Mouse (Mus musculus): ENCODE data around the gene Tnrc6b.
A peak's percentile ranks its signal among the peaks of the same experiment; 100 is the strongest.

Gene Tnrc6b

DNA sequence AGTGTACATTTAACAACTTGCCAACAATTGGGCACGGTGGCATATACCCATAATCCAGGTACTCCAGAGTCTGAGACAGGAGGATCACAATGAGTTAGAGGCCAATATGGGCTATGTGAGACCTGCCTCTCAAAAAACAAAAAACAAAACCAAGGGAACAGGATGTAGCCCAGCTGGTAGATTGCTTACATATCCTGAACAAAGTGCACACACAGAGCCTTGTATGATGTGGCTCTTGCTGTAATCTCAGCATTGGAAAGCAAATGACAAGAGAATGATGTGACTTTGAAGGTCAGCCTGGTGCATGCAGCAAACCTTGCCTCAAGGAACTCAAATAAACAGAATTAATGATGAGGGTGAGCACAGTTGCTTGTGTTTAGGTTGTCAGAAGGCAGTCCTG lies 30.7 kb downstream of the Tnrc6b start:
- DNase-seq = no peak

DNA sequence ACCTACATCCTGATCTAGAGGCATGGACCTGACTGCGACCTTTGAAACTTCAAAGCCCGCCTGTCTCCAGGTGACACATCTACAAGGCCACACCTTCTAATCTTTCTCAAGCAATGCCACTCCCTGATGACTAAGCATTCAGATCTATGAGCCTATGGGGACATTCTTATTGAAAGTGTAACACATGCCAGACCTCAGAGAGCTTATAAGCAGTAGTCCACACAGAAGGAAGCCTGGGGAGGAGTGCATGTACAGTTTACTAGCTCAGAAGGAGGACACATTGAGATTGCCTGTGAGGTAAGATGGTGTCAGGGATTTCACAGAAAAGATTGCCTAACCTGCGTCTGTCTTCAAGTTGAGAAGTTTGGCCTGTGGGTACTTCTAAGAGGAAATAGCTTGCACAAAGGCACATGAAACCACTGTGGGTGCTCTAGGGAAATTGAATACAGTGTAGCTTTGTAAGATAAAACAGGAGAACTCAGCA lies 31.9 kb downstream of the Tnrc6b start:
- DNase-seq = no peak

DNA sequence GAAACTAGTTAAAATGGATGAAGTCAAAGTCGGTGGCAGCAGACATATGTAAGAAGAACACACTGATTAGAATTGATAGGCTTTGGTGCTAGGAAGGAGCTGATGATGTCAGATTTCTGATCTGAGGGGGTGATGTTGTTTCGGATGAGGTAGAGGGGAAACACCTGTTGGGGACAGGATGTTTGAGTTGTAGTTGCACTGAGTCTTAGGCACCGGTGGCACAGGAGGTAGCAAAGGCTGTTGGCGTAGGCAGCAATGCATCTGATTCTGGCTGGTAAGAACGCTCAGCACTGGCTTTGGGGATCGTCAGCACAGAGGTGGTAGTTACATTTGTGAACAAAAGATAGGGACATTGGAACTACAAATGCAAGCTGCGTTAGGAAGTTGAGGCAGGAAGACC lies 32.5 kb downstream of the Tnrc6b start:
- peak; percentile 45 to 68 for DNase-seq

DNA sequence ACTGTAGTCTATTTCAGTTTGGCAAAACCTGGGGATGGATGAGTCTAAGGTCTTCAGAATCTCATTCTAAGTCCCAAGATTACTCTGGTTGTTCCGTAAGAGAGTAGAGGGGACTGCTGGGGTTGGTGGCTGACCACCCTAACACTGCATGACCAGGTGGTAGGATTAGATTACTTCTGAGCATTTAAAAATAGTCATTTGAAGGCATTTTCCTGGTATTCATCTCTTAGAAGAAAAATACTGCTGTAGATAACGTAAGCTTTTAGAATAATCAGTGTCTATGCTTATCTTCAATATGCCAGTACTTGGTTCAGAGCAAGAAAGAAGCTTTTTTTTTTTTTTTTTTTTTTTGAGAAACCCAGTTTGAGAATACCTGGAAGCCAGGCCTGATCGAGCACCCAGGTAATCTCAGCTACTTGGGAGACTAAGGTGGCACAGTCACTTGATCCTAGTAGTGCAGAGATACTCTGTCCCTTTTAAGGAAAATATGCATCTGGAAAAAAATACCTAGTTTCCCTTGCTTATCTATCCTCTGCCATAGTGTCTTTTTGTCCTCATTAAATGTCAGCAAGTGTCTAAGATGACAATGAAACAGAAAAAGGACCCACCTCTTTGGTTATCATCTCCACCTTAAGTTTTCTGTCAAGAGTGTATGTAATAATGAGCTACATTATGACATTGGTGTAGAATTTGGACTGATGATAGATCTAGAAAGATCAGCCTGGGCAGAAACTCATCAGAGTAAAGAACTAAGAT lies 33.7 kb downstream of the Tnrc6b start:
- no peak for DNase-seq

DNA sequence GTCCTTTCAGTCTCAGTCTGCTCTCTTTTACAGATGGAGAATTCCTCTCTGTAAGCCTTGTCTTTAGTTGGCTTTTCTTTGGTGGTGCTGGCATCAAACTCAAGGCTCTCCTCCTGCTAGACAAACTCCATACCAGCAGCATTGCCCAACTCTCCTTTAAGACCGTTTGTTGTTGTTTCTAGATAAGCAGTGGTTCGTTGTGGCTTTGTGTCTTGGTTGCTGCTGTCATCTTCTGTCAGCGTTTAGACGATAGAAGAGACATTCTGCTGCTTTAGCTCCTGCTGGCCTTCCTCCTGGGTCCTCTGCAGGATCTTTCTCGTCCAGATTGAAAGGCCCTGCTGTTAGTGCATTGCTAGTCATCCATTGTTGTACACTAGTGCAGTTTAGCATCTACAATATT lies 37.9 kb downstream of the Tnrc6b start:
- no peak for DNase-seq

DNA sequence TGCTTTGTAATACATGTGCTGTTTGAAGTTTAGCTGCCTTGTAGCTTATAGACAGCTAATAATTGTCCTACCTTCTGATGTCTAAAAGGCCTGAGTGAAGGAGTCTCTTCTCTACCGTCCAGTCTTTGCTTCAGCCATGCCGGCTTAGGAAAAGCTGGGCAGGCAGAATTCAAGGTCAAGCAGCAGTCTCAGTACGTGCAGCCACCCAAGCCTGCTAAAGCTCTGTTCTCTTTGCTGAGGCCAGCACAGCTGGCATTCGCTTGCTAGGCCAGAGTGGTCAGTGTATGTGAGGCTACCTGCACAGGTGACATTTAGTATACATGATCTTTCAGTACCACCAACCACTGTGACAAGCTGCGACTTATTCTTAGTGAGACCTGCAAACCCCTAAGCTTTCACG lies 42.2 kb downstream of the Tnrc6b start:
- no peak for DNase-seq

DNA sequence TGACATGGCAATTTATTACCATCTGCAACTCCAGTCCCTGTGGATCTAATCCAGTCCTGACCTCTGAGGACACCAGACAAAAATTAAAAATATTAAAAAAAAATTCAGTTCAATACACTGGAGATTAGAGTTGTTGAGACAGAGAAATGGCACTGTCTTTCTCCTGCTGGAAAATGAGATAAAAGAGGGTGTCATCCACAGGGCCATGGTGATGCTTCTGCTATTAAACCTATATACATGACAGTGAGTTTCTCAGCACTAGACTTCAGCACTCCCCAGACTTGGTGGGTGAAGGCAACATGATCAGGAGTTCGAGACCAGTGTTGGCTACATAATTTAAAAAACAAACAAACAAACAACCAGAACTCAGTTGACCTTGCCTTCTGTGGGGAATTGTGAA lies 43.0 kb downstream of the Tnrc6b start:
- DNase-seq = no peak

DNA sequence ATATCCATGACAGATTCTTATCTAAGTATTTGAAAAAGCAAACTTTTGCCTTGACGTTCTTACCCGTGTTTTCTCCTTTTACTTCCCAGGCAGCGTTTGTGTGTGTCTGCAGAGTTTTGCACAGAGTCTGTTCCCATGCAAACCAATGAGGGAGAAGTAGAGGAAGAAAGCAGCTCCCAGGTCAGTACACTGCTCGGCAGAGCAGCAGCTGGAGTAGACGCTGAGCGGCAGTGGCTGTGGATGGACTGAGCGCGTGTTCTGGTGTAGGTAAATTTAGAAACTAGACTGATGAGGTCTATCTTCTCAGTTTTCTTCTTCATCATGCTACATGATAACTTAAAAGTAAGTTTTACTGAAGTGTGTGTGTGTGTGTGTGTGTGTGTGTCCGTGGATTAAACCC lies 48.3 kb downstream of the Tnrc6b start:
- no peak for DNase-seq

DNA sequence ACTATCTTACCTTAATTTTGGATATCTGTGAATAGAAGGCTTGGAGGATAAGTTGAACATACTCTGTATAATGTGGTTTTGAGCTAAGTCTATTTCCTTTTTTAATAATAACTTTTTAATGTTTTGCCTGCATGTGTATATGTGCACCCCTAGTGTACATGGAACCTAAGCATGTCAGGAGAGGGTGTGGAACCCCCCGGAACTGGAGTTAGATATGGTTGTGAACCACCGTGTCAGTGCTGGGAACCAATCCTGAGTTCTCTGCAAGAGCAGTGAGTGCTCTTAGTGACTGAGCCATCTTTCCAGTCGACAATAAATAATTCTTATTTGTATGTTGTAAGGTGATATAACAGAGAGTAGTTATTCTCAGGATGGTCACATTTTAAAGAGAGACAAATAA lies 49.4 kb downstream of the Tnrc6b start:
- no peak for DNase-seq

DNA sequence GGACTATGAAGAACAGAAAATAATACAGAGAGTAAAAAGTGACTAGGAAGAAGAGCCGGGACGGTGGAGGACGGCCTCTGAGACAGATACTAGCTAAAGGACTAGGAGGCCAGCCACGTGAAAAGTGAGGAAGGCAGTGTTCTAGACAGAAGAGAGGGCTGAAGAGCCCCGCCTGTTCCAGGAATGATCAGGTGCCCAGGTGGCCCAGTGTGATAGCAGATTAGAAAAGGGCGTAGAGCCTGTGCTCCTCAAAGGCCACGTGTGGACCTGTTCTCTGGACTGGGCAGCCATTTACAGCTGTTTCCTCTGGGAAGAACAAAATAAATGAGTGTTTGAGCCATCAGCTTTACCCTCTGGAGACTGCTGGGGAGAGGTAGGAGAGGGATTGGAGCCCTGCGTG lies 49.8 kb downstream of the Tnrc6b start:
- no peak for DNase-seq

DNA sequence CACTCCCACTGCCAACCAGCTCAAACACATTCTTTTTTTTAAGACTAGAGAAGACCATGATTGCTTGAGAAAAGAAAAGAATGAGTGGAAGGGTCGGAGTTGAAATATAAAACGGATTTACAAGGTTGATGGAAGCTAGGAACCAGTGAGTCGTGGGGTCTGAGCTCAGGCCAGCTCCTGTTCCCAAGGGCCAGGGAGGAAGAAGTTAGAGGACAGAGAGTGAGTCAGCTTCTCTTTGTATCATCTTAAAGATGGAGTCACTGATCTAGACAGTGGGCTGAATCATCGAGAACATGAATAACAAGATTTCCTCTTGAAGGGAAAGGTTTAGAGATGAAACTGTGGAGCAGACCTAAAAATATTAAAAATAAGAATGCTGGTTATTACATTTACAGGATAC lies 51.5 kb downstream of the Tnrc6b start:
- no peak for DNase-seq

DNA sequence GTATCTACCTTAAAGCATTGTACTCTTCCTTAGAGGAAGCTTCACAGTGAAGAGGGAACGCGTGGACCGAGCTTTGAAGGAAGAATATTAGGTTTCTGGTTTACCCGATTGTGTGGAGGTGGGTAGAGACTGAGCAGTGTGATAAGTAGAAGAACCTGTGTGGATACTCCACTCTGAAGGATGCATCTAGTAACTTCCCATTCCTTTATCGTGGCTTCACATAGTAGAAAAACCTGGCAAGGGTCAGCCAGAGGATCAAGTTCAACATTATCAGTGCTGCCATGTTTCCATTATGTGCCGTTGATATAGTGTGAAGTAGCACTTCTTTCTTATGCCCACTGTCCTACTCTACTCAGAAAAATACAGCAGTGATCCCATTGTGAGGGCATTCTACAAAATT lies 53.6 kb downstream of the Tnrc6b start:
- no peak for DNase-seq

DNA sequence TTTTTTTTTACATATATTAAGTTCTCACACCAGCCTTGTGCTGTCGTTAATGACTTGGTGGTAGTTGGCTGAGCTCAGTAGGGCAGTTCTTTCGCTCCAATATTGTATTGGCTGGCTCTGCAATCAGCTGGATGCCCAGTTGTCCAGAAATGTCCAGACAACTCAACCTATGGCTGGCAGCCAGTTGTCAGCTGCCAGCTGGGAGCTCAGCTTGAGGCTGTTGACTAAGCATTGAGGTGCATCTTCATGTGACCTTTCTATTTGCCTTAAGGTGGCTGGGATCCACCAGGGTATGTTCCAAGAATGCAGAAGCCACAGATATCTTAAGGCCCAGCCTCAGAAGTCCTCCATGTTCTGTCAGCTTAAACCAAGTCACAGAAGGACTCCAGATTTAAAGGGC lies 54.3 kb downstream of the Tnrc6b start:
- no peak for DNase-seq

DNA sequence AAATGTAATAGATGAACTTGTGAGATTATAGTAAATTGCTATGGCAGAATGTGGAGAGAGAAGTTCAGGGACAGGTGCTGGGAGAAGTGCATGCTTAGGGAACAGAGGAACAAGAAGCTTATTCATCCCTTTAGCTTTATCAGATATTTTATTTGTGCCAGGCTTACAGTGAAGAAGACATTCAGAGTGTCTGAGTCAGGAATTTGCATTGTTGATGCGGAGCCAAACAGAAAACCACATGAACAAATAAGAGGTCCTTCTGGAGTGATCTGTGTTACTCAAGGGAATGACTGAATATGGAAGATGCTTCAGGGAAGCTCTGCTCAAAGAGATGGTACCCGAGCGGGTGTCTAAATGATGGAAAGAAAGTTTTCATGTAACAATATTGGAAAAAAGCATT lies 57.1 kb downstream of the Tnrc6b start:
- DNase-seq = no peak

DNA sequence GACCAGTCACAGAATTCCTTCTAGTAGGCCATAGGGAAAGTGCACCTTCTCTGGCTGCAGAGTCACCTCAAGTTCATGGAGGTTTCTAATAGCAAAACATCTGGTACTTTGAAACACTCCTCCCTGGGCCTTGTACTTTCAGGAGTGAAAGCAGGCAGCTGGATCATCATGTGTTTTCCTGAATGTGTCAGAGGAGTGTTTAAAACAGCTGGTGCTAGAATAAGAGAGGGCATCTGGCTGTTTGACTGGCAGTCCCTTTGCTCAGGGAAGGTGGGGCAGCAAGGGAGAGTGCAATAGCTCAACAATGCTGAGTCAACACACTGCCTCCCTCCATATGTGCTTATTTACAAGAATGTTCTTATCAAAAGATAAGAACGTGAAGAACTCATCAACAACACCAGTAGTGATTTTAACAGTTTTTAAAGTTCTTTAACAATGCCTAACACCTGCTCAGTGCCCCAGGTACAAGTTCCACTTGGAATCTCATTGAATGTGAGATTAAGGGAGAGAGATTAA lies 60.9 kb downstream of the Tnrc6b start:
- DNase-seq = no peak

DNA sequence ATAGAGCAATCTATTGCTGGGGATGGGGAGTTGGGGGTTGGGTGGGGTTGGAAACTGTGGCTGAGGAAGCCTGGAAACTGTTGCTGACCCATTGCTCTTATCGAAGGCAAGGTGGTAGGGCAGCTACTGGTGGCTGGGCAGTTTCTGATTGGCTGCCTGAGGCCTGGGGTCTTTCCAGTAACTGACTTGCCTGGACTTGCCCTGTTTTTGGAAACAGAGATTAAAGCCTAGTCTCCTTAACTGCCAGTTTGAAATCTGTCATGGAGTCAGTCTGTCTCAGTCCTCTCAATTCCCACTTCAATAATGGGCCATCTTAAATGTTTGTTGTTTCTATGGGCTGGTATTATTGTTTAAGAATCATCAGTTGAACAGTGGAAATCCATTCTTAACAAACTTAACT lies 63.6 kb downstream of the Tnrc6b start:
- DNase-seq = no peak

DNA sequence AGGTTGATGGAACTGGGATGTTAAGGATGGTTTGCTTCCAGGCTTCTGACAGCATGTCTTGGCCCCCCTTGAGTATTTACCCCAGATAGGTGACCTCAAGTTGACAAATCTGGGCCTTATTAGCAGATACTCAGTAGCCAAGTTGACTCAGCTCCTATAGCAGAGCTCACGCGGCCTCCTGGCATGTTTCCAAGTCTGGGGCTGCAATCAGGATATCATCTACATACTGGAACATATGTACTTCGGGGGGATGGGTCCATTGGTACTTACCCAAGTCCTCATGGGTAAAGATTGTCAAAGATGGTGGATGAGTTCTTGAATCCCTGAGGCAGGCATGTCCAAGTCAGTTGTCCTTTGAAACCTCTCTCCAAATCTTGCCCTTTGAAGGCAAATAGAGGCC lies 67.9 kb downstream of the Tnrc6b start:
- no peak for DNase-seq

DNA sequence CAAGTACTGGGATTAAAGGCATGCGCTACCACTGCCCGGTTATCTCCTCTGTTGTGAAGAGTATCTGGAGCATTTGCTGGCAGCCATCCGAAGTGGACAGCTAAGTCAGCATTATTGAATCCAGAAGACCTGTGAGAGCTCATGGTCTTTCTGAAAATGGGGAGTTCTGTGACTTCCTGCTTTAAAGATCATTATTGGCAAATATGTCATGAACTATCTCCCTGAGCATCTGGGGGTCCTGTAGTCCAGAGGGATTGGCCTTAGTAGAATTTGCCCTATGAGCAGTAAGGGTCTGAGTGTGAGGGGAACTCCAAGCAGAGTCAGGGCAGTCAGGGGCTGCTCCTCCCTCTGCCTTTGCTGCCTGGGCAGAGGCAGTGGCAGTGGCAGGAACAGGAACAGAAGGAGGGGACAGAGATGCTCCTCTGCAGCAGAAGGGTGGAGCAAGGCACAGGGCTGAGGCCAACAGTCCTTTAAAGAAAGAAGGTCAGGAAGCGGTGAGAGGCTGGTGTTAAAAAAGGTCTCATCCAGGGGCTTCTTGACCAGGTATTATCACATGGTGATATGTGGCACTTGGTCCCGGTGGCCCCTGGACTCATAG lies 69.1 kb downstream of the Tnrc6b start:
- no peak for DNase-seq

DNA sequence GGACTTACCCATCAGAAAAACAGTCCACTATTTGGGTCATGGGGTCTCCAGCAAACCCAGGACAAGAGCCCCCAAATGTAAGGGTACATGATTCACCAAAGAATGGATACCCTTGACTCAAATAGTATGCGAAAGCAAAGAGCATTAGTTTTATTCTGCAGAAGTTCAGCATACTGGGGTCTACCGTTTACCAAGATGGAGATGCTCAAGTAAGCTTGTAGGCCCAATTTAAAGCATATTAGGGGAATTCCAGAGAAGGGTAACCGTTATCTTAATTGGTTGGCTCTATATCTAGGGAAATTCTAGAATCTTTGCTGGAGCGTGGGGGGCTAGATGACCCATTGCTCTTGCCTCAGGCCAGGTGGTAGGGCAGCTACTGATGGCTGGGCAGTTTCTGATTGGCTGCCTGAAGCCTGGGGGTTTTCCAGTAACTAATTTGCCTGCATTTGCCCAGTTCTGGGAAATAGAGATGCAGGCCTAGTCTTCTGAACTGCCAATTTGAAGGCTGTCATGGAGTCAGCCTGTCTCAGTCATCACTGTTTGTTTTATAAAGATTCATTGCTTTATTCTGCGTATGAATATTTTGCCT lies 70.2 kb downstream of the Tnrc6b start:
- DNase-seq = no peak

DNA sequence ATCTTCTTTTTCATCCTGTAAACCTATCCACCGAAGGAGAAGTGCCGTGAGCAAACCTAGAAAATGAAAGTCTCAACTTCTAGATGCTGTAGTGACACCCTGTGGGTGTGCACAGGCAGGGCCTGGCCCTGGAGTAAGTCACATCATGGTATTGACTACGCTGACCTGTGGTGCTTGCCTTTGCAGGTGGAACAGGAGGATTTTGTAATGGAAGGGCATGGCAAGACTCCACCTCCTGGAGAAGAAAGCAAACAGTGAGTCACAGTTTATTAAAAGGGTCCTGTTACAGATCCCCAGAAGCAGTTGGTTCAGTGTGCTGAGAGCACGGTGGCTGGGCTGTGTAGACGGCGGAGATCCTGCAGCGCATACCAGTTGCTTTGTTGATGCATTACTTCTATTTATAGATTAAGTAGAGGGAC lies 73.4 kb downstream of the Tnrc6b start:
- no peak for DNase-seq

DNA sequence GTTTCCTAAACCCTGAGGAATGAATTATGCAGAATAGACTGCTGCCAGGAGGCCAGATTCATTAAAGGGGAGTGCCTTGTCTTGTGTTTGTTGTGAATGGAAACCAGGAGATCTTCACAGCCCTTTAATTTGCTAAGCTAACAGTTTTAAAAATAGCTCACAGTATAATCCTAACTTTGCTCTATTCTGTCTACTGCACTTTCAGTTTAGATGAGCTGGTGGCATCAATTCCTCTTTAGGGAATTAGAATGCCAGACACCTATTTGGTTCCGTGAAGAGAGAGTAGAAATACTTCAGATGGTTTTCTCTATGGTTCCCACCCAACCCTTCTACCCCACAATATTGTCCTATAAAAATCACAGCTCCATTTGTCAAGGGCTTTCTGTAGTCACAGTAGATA lies 74.6 kb downstream of the Tnrc6b start:
- DNase-seq = no peak

DNA sequence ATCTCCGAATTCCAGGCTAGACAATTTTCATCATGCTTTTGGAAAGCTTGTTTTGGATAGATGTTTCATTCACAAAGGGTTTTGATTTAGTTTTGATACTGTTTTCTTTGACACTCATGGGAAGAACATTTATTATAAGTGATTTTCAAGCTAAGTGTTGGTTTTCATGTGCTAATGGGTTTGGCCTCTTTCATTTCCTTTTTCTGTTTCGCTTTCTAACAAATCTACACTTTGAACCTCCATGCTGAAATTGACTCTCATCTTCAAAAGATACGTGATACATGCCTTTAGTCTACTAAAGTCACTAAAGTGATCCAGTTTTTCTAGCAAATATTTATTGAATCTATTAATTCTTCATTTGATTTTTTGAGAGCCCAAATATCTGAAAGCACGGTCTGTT lies 76.6 kb downstream of the Tnrc6b start:
- DNase-seq = no peak

DNA sequence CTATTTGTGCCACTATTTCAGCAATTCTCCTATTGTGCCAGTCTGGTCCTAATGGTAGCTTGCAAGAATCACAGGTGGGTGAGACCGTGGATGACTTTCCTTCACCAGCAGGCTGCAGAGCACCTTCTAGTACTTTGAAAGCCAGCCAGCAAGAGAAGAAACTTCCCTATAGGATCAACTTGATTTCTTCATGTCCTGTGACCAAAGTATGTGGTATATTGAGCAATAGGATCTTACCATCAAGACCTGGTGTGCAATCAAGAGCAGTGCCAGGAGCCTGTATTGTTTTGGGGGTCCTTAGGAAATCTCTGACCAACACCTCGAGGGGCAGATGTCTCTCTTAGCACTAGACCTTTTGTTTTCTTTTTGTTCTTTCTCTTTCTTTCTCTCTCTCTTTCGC lies 81.4 kb downstream of the Tnrc6b start:
- no peak for DNase-seq

DNA sequence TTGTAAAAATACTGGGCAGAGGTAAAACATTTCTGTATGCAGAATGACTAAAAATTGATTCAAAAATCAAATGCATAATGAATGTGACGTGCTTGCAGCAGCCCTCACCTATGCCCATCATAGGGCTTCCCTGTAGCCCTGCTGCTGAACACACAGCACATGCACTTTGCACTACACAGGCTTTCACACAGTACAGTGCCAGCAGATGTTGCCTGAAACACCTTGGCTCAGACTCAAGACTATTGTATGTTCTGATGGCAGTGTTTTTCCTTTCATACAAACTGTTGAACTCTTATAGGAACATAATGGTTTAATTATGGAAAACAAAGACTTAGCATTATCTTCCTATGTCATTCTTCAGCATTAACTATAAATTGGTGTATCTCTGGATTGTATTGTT lies 84.0 kb downstream of the Tnrc6b start:
- DNase-seq = no peak
